Mouse (Mus musculus): ENCODE results near the gene Hdhd5. TPM values are rescaled to one million over a fixed set of nuclear protein-coding genes. Genes with fewer than 3 reads are reported as not detected.

The Hdhd5 gene
- polyA plus RNA-seq, 1 experiment from 2014 or later: 14.5 TPM

- Histone ChIP-seq H3K36me3 (no peaks in the 10 kb centered on the region), H3K4me3 (replicated peaks) (peak overlapping the region; percentile 80), H3K4me2 (replicated peaks) (peak overlapping the region; percentile 69), H3K27ac (peak overlapping the region; percentile 98), H3K27me3 (peaks cover 14% of the 10 kb centered on the region; the same call in 1 of the 2 replicates), H3K4me1 (replicated peaks) (peaks cover 57% of the 10 kb centered on the region), H3K9ac (replicated peaks) (peak overlapping the region; percentile 89), H3K9me3 (no peaks in the 10 kb centered on the region)
- under 1% methylated on average over 75 of the region's 95 CpGs for WGBS
- ATAC-seq: peak; percentile 35
Measured at GRCm38 (mm10) chr6:120492499-120493373, 38.4 kb downstream of the Hdhd5 start.

- H3K27me3 ChIP-seq: peaks cover 14% of the 10 kb centered on the region; the same call in 1 of the 2 replicates
- H3K4me1 ChIP-seq (replicated peaks): peaks cover 57% of the 10 kb centered on the region
- H3K9ac ChIP-seq (replicated peaks): peak overlapping the region; percentile 89
- peak overlapping the region; percentile 80 for H3K4me3 ChIP-seq (replicated peaks)
- H3K27ac ChIP-seq: 0 out of 2 replicates have a peak overlapping the region, but pooled peaks have one; percentile 98
- H3K4me2 ChIP-seq (replicated peaks): peak overlapping the region; percentile 69
- 10% methylated on average over 22 of the region's 22 CpGs for WGBS
- H3K36me3 ChIP-seq: no peaks in the 10 kb centered on the region
- no peaks in the 10 kb centered on the region for H3K9me3 ChIP-seq
- ATAC-seq: no peak; the same call in 1 of the 2 replicates
Measured at GRCm38 (mm10) chr6:120491862-120492498, 39.1 kb downstream of the Hdhd5 start.

GRCm38 (mm10) chr6:120491064-120491463 is 40.1 kb downstream of the Hdhd5 start:
- WGBS: 37% methylated on average over 7 of the region's 7 CpGs
- peak overlapping the region; percentile 80 for H3K4me3 ChIP-seq (replicated peaks)
- H3K36me3 ChIP-seq: no peaks in the 10 kb centered on the region
- peaks cover 50% of the 10 kb centered on the region for H3K4me1 ChIP-seq (replicated peaks)
- H3K4me2 ChIP-seq (replicated peaks): peak overlapping the region; percentile 69
- H3K27ac ChIP-seq: no peak overlapping the region
- H3K27me3 ChIP-seq: peaks cover 14% of the 10 kb centered on the region; the same call in 1 of the 2 replicates
- no peaks in the 10 kb centered on the region for H3K9me3 ChIP-seq
- peak overlapping the region; percentile 89; the same call in 1 of the 2 replicates for H3K9ac ChIP-seq (replicated peaks)
- ATAC-seq: no peak

GRCm38 (mm10) chr6:120489461-120489860 is 41.7 kb downstream of the Hdhd5 start:
- peaks cover 14% of the 10 kb centered on the region; the same call in 1 of the 2 replicates for H3K27me3 ChIP-seq
- ATAC-seq: no peak
- H3K4me2 ChIP-seq (replicated peaks): 0 out of 2 replicates have a peak overlapping the region, but pooled peaks have one; percentile 69
- H3K27ac ChIP-seq: no peak overlapping the region
- H3K4me3 ChIP-seq (replicated peaks): no peak overlapping the region
- WGBS: 71% methylated on average over 2 of the region's 2 CpGs
- peaks cover 46% of the 10 kb centered on the region for H3K4me1 ChIP-seq (replicated peaks)
- no peak overlapping the region for H3K9ac ChIP-seq (replicated peaks)
- no peaks in the 10 kb centered on the region for H3K36me3 ChIP-seq
- H3K9me3 ChIP-seq: no peaks in the 10 kb centered on the region

- 80% methylated on average over 3 of the region's 3 CpGs for whole genome bisulfite sequencing
- Histone ChIP-seq H3K9me3 (no peaks in the 10 kb centered on the region), H3K4me2 (replicated peaks) (no peak overlapping the region), H3K4me3 (replicated peaks) (no peak overlapping the region), H3K36me3 (no peaks in the 10 kb centered on the region), H3K9ac (replicated peaks) (no peak overlapping the region), H3K4me1 (replicated peaks) (peaks cover 39% of the 10 kb centered on the region), H3K27ac (no peak overlapping the region), H3K27me3 (peaks cover 14% of the 10 kb centered on the region; the same call in 1 of the 2 replicates)
- no peak for ATAC-seq
Measured at GRCm38 (mm10) chr6:120488647-120489046, 42.5 kb downstream of the Hdhd5 start.

GRCm38 (mm10) chr6:120486051-120486510 is 45.0 kb downstream of the Hdhd5 start:
- H3K9me3 ChIP-seq: no peaks in the 10 kb centered on the region
- no peaks in the 10 kb centered on the region for H3K27me3 ChIP-seq
- H3K4me2 ChIP-seq (replicated peaks): no peak overlapping the region
- H3K4me1 ChIP-seq (replicated peaks): peaks cover 24% of the 10 kb centered on the region
- ATAC-seq: no peak
- no peak overlapping the region for H3K4me3 ChIP-seq (replicated peaks)
- 72% methylated on average over 8 of the region's 8 CpGs for WGBS
- peaks cover 7% of the 10 kb centered on the region; the same call in 1 of the 2 replicates for H3K36me3 ChIP-seq
- no peak overlapping the region for H3K27ac ChIP-seq
- no peak overlapping the region for H3K9ac ChIP-seq (replicated peaks)

- H3K27me3 ChIP-seq: no peaks in the 10 kb centered on the region
- H3K4me2 ChIP-seq (replicated peaks): no peak overlapping the region
- H3K27ac ChIP-seq: no peak overlapping the region
- peaks cover 7% of the 10 kb centered on the region; the same call in 1 of the 2 replicates for H3K36me3 ChIP-seq
- H3K9ac ChIP-seq (replicated peaks): no peak overlapping the region
- H3K4me1 ChIP-seq (replicated peaks): peaks cover 14% of the 10 kb centered on the region
- H3K4me3 ChIP-seq (replicated peaks): no peak overlapping the region
- ATAC-seq: no peak
- WGBS: 77% methylated on average over 3 of the region's 3 CpGs
- no peaks in the 10 kb centered on the region for H3K9me3 ChIP-seq
Measured at GRCm38 (mm10) chr6:120485038-120485437, 46.1 kb downstream of the Hdhd5 start.

- ATAC-seq: peak; percentile 28
- H3K4me2 ChIP-seq (replicated peaks): no peak overlapping the region
- H3K4me3 ChIP-seq (replicated peaks): no peak overlapping the region
- peaks cover 5% of the 10 kb centered on the region; the same call in 1 of the 2 replicates for H3K4me1 ChIP-seq (replicated peaks)
- H3K9me3 ChIP-seq: no peaks in the 10 kb centered on the region
- H3K27me3 ChIP-seq: no peaks in the 10 kb centered on the region
- WGBS: 38% methylated on average over 8 of the region's 8 CpGs
- H3K27ac ChIP-seq: no peak overlapping the region
- H3K36me3 ChIP-seq: peaks cover 7% of the 10 kb centered on the region; the same call in 1 of the 2 replicates
- H3K9ac ChIP-seq (replicated peaks): no peak overlapping the region
Measured at GRCm38 (mm10) chr6:120483211-120483626, 47.9 kb downstream of the Hdhd5 start.

- Histone ChIP-seq H3K27ac (no peak overlapping the region), H3K4me2 (replicated peaks) (no peak overlapping the region), H3K27me3 (no peaks in the 10 kb centered on the region), H3K36me3 (peaks cover 7% of the 10 kb centered on the region; the same call in 1 of the 2 replicates), H3K9ac (replicated peaks) (no peak overlapping the region), H3K4me1 (replicated peaks) (peaks cover 5% of the 10 kb centered on the region; the same call in 1 of the 2 replicates), H3K4me3 (replicated peaks) (no peak overlapping the region), H3K9me3 (no peaks in the 10 kb centered on the region)
- ATAC-seq: no peak
- 38% methylated on average over 6 of the region's 6 CpGs for WGBS
Measured at GRCm38 (mm10) chr6:120482756-120483155, 48.4 kb downstream of the Hdhd5 start.

- no peaks in the 10 kb centered on the region for H3K27me3 ChIP-seq
- no peak overlapping the region for H3K4me2 ChIP-seq (replicated peaks)
- no peak overlapping the region for H3K9ac ChIP-seq (replicated peaks)
- no peak overlapping the region for H3K27ac ChIP-seq
- H3K9me3 ChIP-seq: no peaks in the 10 kb centered on the region
- no peak overlapping the region for H3K4me3 ChIP-seq (replicated peaks)
- H3K36me3 ChIP-seq: peaks cover 7% of the 10 kb centered on the region; the same call in 1 of the 2 replicates
- no peak; the same call in 1 of the 2 replicates for ATAC-seq
- H3K4me1 ChIP-seq (replicated peaks): peaks cover 5% of the 10 kb centered on the region; the same call in 1 of the 2 replicates
- WGBS: 89% methylated on average over 14 of the region's 14 CpGs
Measured at GRCm38 (mm10) chr6:120482021-120482420, 49.1 kb downstream of the Hdhd5 start.

GRCm38 (mm10) chr6:120481538-120481937 is 49.6 kb downstream of the Hdhd5 start:
- Histone ChIP-seq H3K27me3 (no peaks in the 10 kb centered on the region), H3K36me3 (peaks cover 7% of the 10 kb centered on the region; the same call in 1 of the 2 replicates), H3K27ac (no peak overlapping the region), H3K4me2 (replicated peaks) (no peak overlapping the region), H3K9me3 (no peaks in the 10 kb centered on the region), H3K9ac (replicated peaks) (no peak overlapping the region), H3K4me3 (replicated peaks) (no peak overlapping the region), H3K4me1 (replicated peaks) (peaks cover 5% of the 10 kb centered on the region; the same call in 1 of the 2 replicates)
- WGBS: 90% methylated on average over 6 of the region's 6 CpGs
- no peak for ATAC-seq
